Mouse (Mus musculus) ES-Bruce4 (cell line): ENCODE data around the gene Msi2.

Source experiments
- CTCF ChIP-seq: IDR thresholded peaks from one replicate; pipeline ENCODE4 v1.8.1; 2011; ENCODE audit warnings: low read depth, low read length
- POLR2A ChIP-seq: IDR thresholded peaks from one replicate; pipeline ENCODE4 v1.8.1; 2011; ENCODE audit warnings: low read length; ENCODE audit not compliant: insufficient read depth

- TF ChIP-seq CTCF, result no peak
- no peak for TF ChIP-seq POLR2A
Observed at GRCm38 (mm10) chr11:88604635-88605034, 113.7 kb downstream of the Msi2 start.
